Comparison of ENCODE assay signal across 20 mouse cellular contexts in the genomic region with DNA sequence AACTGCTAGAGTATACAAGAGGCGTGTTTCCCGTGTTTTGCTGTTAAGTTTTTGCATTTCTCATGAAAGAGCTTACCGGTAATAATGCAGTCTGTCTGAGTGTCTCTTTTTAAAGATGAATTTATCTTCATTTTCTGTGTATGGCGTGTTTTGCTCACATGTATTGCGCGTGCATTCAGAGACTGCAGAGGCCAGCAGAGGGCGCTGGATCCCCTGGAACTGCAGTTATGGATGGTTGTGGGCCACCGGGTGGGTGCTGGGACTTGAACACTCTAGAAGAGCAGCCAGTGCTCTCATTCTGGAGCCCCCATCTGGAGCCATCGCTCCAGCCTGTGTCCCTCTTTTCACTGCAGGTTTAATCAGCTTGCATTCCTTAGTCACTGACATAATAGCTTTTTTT. TPM values are rescaled to one million over a fixed set of nuclear protein-coding genes. Genes with fewer than 3 reads are reported as not detected.
DNase-seq lines count a peak whose midpoint lies in the region; ATAC-seq and TF ChIP-seq lines count a peak whose summit lies in the region.
"Had no signal": no experiment of that assay in that cellular context is flagged by ENCODE, and none has a peak within 500 bp of the region (broad histone marks: within the 10 kb centered on the region; RNA-seq: fewer than 3 reads in every experiment).

No protein-coding gene starts in this region.

- H3K27me3 ChIP-seq in kidney, adult 2 months (replicated peaks; ENCODE audit: control insufficient read depth, insufficient read depth, low read length) = no peaks in the 10 kb centered on the region
- H3K27me3 ChIP-seq in midbrain, embryonic 11.5 days (ENCODE audit: control insufficient read depth, insufficient read depth, low read length) = no peaks in the 10 kb centered on the region
- no peaks in the 10 kb centered on the region for H3K27me3 ChIP-seq in midbrain, embryonic 14.5 days (ENCODE audit: control insufficient read depth, insufficient read depth, low read length)
- H3K27me3 ChIP-seq in MEL (ENCODE audit: control insufficient read depth in 1 of 2, insufficient read depth in 2 of 2, low read length in 2 of 2) = no peaks in the 10 kb centered on the region
- no peaks in the 10 kb centered on the region for H3K27me3 ChIP-seq in small intestine, adult 2 months (ENCODE audit: control insufficient read depth, insufficient read depth, low read length)
- H3K27me3 ChIP-seq: forebrain, embryonic 12.5 days; limb, embryonic 13.5 days; midbrain, embryonic 13.5 days; Patski had no signal

- TF ChIP-seq POLR2A in kidney, adult 2 months (IDR thresholded peaks at IDR 0.05; ENCODE audit: low read depth, low read length) = no peak
- no peak for TF ChIP-seq POLR2A in MEL (IDR thresholded peaks at IDR 0.05; ENCODE audit: control insufficient read depth in 1 of 2, insufficient read depth in 1 of 2, low read depth in 1 of 2, low read length in 2 of 2, poor library complexity in 1 of 2)
- TF ChIP-seq POLR2A in small intestine, adult 2 months (IDR thresholded peaks at IDR 0.05; ENCODE audit: low read depth, low read length) = no peak

- no peak for ATAC-seq in midbrain, embryonic 11.5 days (ENCODE audit: low FRiP score)
- ATAC-seq in midbrain, embryonic 14.5 days (ENCODE audit: low FRiP score, low TSS enrichment) = no peak
- ATAC-seq: CD4-positive, CD25-positive, alpha-beta regulatory T cell, adult 4 months; midbrain, embryonic 13.5 days; Patski had no signal

- no peak overlapping the region for H3K4me3 ChIP-seq in kidney, adult 2 months (ENCODE audit: insufficient read depth, low read depth, low read length)
- H3K4me3 ChIP-seq in midbrain, embryonic 11.5 days (ENCODE audit: low read depth, low read length) = no peak overlapping the region
- no peak overlapping the region for H3K4me3 ChIP-seq in midbrain, embryonic 14.5 days (replicated peaks; ENCODE audit: low read depth, low read length)
- no peak overlapping the region for H3K4me3 ChIP-seq in MEL (ENCODE audit: control insufficient read depth in 1 of 2, insufficient read depth in 1 of 2, low read depth in 2 of 2, low read length in 2 of 2)
- H3K4me3 ChIP-seq in small intestine, adult 2 months (ENCODE audit: low read depth, low read length) = no peak overlapping the region
- H3K4me3 ChIP-seq: forebrain, embryonic 12.5 days; left cerebral cortex, adult 2 months; limb, embryonic 13.5 days; midbrain, embryonic 13.5 days had no signal

- no peaks in the 10 kb centered on the region for H3K79me2 ChIP-seq in MEL (ENCODE audit: control insufficient read depth, insufficient read depth, low read length, poor library complexity)

- 94% methylated on average over 9 of the region's 9 CpGs for WGBS in kidney, adult 2 months
- 92% methylated on average over 9 of the region's 9 CpGs for WGBS in midbrain, embryonic 11.5 days
- 92% methylated on average over 9 of the region's 9 CpGs for WGBS in midbrain, embryonic 14.5 days
- WGBS in small intestine, adult 2 months = 77% methylated on average over 9 of the region's 9 CpGs

- TF ChIP-seq RAD21 in MEL (IDR thresholded peaks at IDR 0.05; ENCODE audit: low read depth, low read length) = peak; percentile 34

- no peak overlapping the region for H3K4me2 ChIP-seq in midbrain, embryonic 11.5 days
- H3K4me2 ChIP-seq in midbrain, embryonic 14.5 days (ENCODE audit: low read length) = no peak overlapping the region
- H3K4me2 ChIP-seq: forebrain, embryonic 12.5 days; hindbrain, embryonic 14.5 days; limb, embryonic 13.5 days; midbrain, embryonic 13.5 days had no signal

- no peak overlapping the region for H3K9ac ChIP-seq in midbrain, embryonic 11.5 days (ENCODE audit: low read length)
- H3K9ac ChIP-seq in midbrain, embryonic 14.5 days (replicated peaks; ENCODE audit: low read length) = no peak overlapping the region
- H3K9ac ChIP-seq in MEL (ENCODE audit: control insufficient read depth, low read depth, low read length, poor library complexity, severe bottlenecking) = no peak overlapping the region
- H3K9ac ChIP-seq: forebrain, embryonic 12.5 days; hindbrain, embryonic 14.5 days; limb, embryonic 13.5 days; midbrain, embryonic 13.5 days had no signal

- no peaks in the 10 kb centered on the region for H3K9me3 ChIP-seq in midbrain, embryonic 11.5 days (ENCODE audit: control insufficient read depth, low read length)
- no peaks in the 10 kb centered on the region for H3K9me3 ChIP-seq in midbrain, embryonic 14.5 days (ENCODE audit: control insufficient read depth, low read length)
- no peaks in the 10 kb centered on the region for H3K9me3 ChIP-seq in MEL (replicated peaks; ENCODE audit: insufficient read depth, low read length)
- H3K9me3 ChIP-seq: forebrain, embryonic 12.5 days; limb, embryonic 13.5 days; midbrain, embryonic 13.5 days had no signal

- 0 out of 2 replicates have a peak, but pooled peaks have one; percentile 13 for TF ChIP-seq CTCF in kidney, adult 2 months (conservative IDR thresholded peaks at IDR 0.05; ENCODE audit: insufficient read depth, insufficient read length, low read depth, low read length)
- TF ChIP-seq CTCF in MEL (IDR thresholded peaks at IDR 0.05 in 2 of 3, conservative IDR thresholded peaks at IDR 0.05 in 1 of 3; ENCODE audit: control insufficient read depth in 1 of 3, insufficient read depth in 1 of 3, low read depth in 2 of 3, low read length in 3 of 3, poor library complexity in 1 of 3, severe bottlenecking in 1 of 3) = peak; percentile 42 to 68 (median 53)
- TF ChIP-seq CTCF in small intestine, adult 2 months (IDR thresholded peaks at IDR 0.05; ENCODE audit: extremely low read depth, insufficient read length, insufficient replicate concordance, low read depth, low read length) = peak; percentile 20; the same call in 1 of the 2 replicates

- no peak for TF ChIP-seq EP300 in MEL (IDR thresholded peaks at IDR 0.05; ENCODE audit: low read depth in 1 of 2, low read length in 2 of 2)

- H3K27ac ChIP-seq in kidney, adult 2 months (ENCODE audit: insufficient read depth, low read depth, low read length) = no peak overlapping the region
- H3K27ac ChIP-seq in midbrain, embryonic 11.5 days (ENCODE audit: low read depth, low read length) = no peak overlapping the region
- H3K27ac ChIP-seq in midbrain, embryonic 14.5 days (replicated peaks; ENCODE audit: low read depth, low read length) = no peak overlapping the region
- no peak overlapping the region for H3K27ac ChIP-seq in MEL (ENCODE audit: control insufficient read depth, low read depth, low read length)
- H3K27ac ChIP-seq in small intestine, adult 2 months (ENCODE audit: insufficient read depth, low read depth, low read length) = no peak overlapping the region
- H3K27ac ChIP-seq: forebrain, embryonic 12.5 days; hindbrain, embryonic 14.5 days; left cerebral cortex, adult 2 months; limb, embryonic 13.5 days; midbrain, embryonic 13.5 days had no signal

- no peak for DNase-seq in kidney, adult 2 months
- no peak for DNase-seq in kidney, postnatal 4 days
- DNase-seq in midbrain, embryonic 11.5 days (ENCODE audit: low spot score, missing footprints) = peak; percentile 69
- no peak for DNase-seq in midbrain, embryonic 14.5 days
- no peak for DNase-seq in MEL (ENCODE audit: low read depth, low spot score)
- no peak for DNase-seq in gastrocnemius, postnatal 25 days
- DNase-seq: cerebellum, adult 11-12 months; heart, adult 18-20 months; heart, postnatal 10 days; kidney, adult 9 months; lung, postnatal 36 days; thymus, adult 2 months had no signal

- H3K4me1 ChIP-seq in kidney, adult 2 months (ENCODE audit: control insufficient read depth, insufficient read depth, low read length) = no peaks in the 10 kb centered on the region
- H3K4me1 ChIP-seq in midbrain, embryonic 11.5 days (ENCODE audit: control insufficient read depth, insufficient read depth, low read length) = no peaks in the 10 kb centered on the region
- H3K4me1 ChIP-seq in midbrain, embryonic 14.5 days (ENCODE audit: control insufficient read depth, insufficient read depth, low read length) = no peaks in the 10 kb centered on the region
- no peaks in the 10 kb centered on the region for H3K4me1 ChIP-seq in MEL (ENCODE audit: control insufficient read depth in 1 of 2, insufficient read depth in 2 of 2, low read length in 2 of 2)
- H3K4me1 ChIP-seq in small intestine, adult 2 months (ENCODE audit: control insufficient read depth, insufficient read depth, insufficient read length, low read length) = no peaks in the 10 kb centered on the region
- H3K4me1 ChIP-seq: forebrain, embryonic 12.5 days; midbrain, embryonic 13.5 days had no signal

- H3K36me3 ChIP-seq in kidney, adult 2 months (ENCODE audit: control insufficient read depth, insufficient read depth, low read length) = no peaks in the 10 kb centered on the region
- H3K36me3 ChIP-seq in midbrain, embryonic 11.5 days (ENCODE audit: control insufficient read depth, insufficient read depth, low read length) = no peaks in the 10 kb centered on the region
- no peaks in the 10 kb centered on the region for H3K36me3 ChIP-seq in midbrain, embryonic 14.5 days (ENCODE audit: control insufficient read depth, insufficient read depth, low read length)
- H3K36me3 ChIP-seq in MEL (ENCODE audit: control insufficient read depth in 1 of 2, insufficient read depth in 2 of 2, low read length in 2 of 2) = no peaks in the 10 kb centered on the region
- H3K36me3 ChIP-seq in small intestine, adult 2 months (ENCODE audit: control insufficient read depth, insufficient read depth, low read length) = no peaks in the 10 kb centered on the region

TF ChIP-seq in MEL, 35 proteins besides CTCF, POLR2A, EP300 and RAD21 (continues in another document):
- no peak for TF ChIP-seq USF1 (IDR thresholded peaks at IDR 0.05; ENCODE audit: low read depth, low read length)
- no peak for TF ChIP-seq ZKSCAN1 (IDR thresholded peaks at IDR 0.05; ENCODE audit: low read depth, low read length)
- TF ChIP-seq MXI1 (IDR thresholded peaks at IDR 0.05; ENCODE audit: low read depth, low read length) = no peak
- no peak for TF ChIP-seq JUND (IDR thresholded peaks at IDR 0.05; ENCODE audit: low read depth, low read length)
- TF ChIP-seq CHD2 (IDR thresholded peaks at IDR 0.05; ENCODE audit: low read length) = no peak
- no peak for TF ChIP-seq GATA1 (IDR thresholded peaks at IDR 0.05; ENCODE audit: low read depth, low read length)
- peak; percentile 50 for TF ChIP-seq ZC3H11A (IDR thresholded peaks at IDR 0.05; ENCODE audit: low read depth, low read length)
- TF ChIP-seq SMC3 (IDR thresholded peaks at IDR 0.05; ENCODE audit: low read depth, low read length) = peak; percentile 58
- no peak for TF ChIP-seq NRF1 (IDR thresholded peaks at IDR 0.05; ENCODE audit: insufficient read depth, low read depth, low read length, poor library complexity, severe bottlenecking)

RNA-seq across cellular contexts. Expression of a gene that starts 46.1 kb away (rescaled TPM):
- polyA plus RNA-seq in kidney, adult 2 months (2012; rRNA removed) = 14.3 and 14.6 TPM in 2 replicates
- 20.0 and 24.2 TPM in 2 replicates for polyA plus RNA-seq in midbrain, embryonic 11.5 days (2014; fragmentation: Nextera tagmentation; extraction: Ambion mirVana)
- polyA plus RNA-seq in midbrain, embryonic 14.5 days (2014; fragmentation: Nextera tagmentation; extraction: Ambion mirVana) = 9.8 and 14.6 TPM in 2 replicates
- 0.23 TPM in 1 of 2 replicates, not detected in the other for total RNA-seq in MEL (2012; rRNA removed)
- 1 to 10 TPM in 1 of 2 experiments, not detected in 1; 1.6 TPM for polyA plus RNA-seq in MEL (2012; ENCODE audit: insufficient read depth in 1 of 2, insufficient read length in 2 of 2, low read depth in 1 of 2, low replicate concordance in 2 of 2, missing spikeins in 1 of 2)
- 0.81 and 0.98 TPM in 2 replicates for polyA plus RNA-seq in small intestine, adult 2 months (2012; rRNA removed)
- total RNA-seq in gastrocnemius, postnatal 25 days (2021) = 1 to 10 TPM; 1.8 to 2.3 TPM
